Mouse (Mus musculus) small intestine, adult 2 months (tissue): ENCODE results near the gene Fmn2. TPM values are rescaled to one million over a fixed set of nuclear protein-coding genes. Genes with fewer than 3 reads are reported as not detected.

Experiments used
- H3K27ac ChIP-seq: fragments of 200-500 bp; 2 replicates; pipeline ENCODE4 v1.5.1; 2012; ENCODE audit warnings: low read depth, low read length, control low read depth, inconsistent platforms; ENCODE audit not compliant: insufficient read depth
- H3K27me3 ChIP-seq: fragments of 200-500 bp; 2 replicates; pipeline ENCODE4 v1.6.1; 2012; ENCODE audit warnings: mild to moderate bottlenecking, moderate library complexity, low read length, inconsistent platforms; ENCODE audit not compliant: control insufficient read depth, insufficient read depth
- H3K36me3 ChIP-seq: fragments of 200-500 bp; 2 replicates; pipeline ENCODE4 v1.6.1; 2012; ENCODE audit warnings: mild to moderate bottlenecking, low read length, control low read depth, inconsistent platforms; ENCODE audit not compliant: control insufficient read depth, insufficient read depth
- H3K4me1 ChIP-seq: fragments of 200-500 bp; 2 replicates; pipeline ENCODE4 v1.6.1; 2012; ENCODE audit warnings: low read length, inconsistent platforms, mixed read lengths; ENCODE audit not compliant: control insufficient read depth, insufficient read depth, insufficient read length
- H3K4me3 ChIP-seq: fragments of 200-500 bp; 2 replicates; pipeline ENCODE4 v1.5.1; 2012; ENCODE audit warnings: low read depth, mild to moderate bottlenecking, control low read depth, inconsistent platforms, low read length, moderate library complexity
- CTCF ChIP-seq: fragments of 200-500 bp; IDR thresholded peaks from 2 replicates; pipeline ENCODE4 v1.5.1; 2012; ENCODE audit warnings: low read depth, mild to moderate bottlenecking, control low read depth, inconsistent platforms, low read length, moderate library complexity, mixed read lengths; ENCODE audit not compliant: insufficient replicate concordance, insufficient read length; ENCODE audit errors: extremely low read depth
- POLR2A ChIP-seq: fragments of 200-500 bp; IDR thresholded peaks from 2 replicates; pipeline ENCODE4 v1.6.1; 2012; ENCODE audit warnings: low read depth, mild to moderate bottlenecking, control low read depth, inconsistent platforms, low read length, moderate library complexity
- WGBS: fragments of 180-500 bp; shearing (Covaris S2); methylation state at CpG from one replicate; pipeline ENCODE4 v1.1.7; 2018; 5-methylcytosine and 5-hydroxymethylcytosine counted together
- polyA plus RNA-seq: library from polyadenylated mRNA; depleted of rRNA; stranded (reverse); fragments of >200 nt; gene quantifications from 2 replicates; pipeline ENCODE4 v1.2.3, GENCODE M21; 2012

The Fmn2 gene
- polyA plus RNA-seq, 1 experiment, result 0.11 TPM

GRCm38 (mm10) chr1:174502031-174502845 is 613 bp downstream of the Fmn2 start:
- WGBS, result 2% methylated on average over 40 of the region's 40 CpGs
- peak overlapping the region; percentile 41 for H3K4me3 ChIP-seq

GRCm38 (mm10) chr1:174502846-174503745 is 1.5 kb downstream of the Fmn2 start:
- Histone ChIP-seq H3K4me1 (no peaks in the 10 kb centered on the region; the same call in 1 of the 2 replicates), H3K27ac (no peak overlapping the region), H3K36me3 (no peaks in the 10 kb centered on the region), H3K27me3 (peaks cover 16% of the 10 kb centered on the region), H3K4me3 (peak overlapping the region; percentile 41)
- WGBS, result 2% methylated on average over 53 of the region's 53 CpGs
- TF ChIP-seq CTCF (no peak), POLR2A (no peak)

More at GRCm38 (mm10) chr1:174502031-174502845, 613 bp downstream of the Fmn2 start:
- Histone ChIP-seq H3K36me3 (no peaks in the 10 kb centered on the region), H3K4me1 (no peaks in the 10 kb centered on the region; the same call in 1 of the 2 replicates), H3K27me3 (peaks cover 16% of the 10 kb centered on the region), H3K27ac (no peak overlapping the region)
- TF ChIP-seq POLR2A (no peak), CTCF (no peak)

DNA sequence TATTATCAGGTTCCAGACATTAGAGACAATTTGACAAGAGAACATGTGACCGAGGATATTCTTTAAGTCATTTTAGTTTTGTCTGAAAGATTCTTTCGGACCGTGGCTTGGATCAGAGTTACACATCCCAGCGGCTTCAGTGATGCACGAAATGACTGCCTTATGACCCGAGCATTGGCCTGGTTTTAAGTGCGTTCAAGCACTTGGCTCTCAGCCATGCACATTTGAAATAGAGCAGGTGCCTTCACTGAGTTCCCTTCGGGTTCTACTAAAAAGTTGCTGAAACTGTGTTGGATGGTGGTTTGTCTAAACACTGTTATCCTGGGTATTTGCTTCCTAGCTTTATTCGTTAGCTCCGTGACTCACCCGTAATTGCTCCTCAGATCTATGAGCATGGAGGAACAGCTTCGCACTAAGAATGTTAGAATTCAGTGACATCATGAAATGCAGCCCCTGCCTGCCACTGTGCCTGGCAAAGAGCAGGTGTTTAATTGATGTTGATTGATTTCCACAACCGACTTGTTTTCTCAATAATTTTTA is 7.0 kb downstream of the Fmn2 start:
- TF ChIP-seq POLR2A (no peak), CTCF (no peak)
- no peaks in the 10 kb centered on the region for H3K27me3 ChIP-seq
- no peaks in the 10 kb centered on the region for H3K36me3 ChIP-seq
- H3K27ac ChIP-seq, result no peak overlapping the region
- H3K4me3 ChIP-seq, result no peak overlapping the region
- 66% methylated on average over 13 of the region's 13 CpGs for WGBS
- H3K4me1 ChIP-seq, result no peaks in the 10 kb centered on the region

DNA sequence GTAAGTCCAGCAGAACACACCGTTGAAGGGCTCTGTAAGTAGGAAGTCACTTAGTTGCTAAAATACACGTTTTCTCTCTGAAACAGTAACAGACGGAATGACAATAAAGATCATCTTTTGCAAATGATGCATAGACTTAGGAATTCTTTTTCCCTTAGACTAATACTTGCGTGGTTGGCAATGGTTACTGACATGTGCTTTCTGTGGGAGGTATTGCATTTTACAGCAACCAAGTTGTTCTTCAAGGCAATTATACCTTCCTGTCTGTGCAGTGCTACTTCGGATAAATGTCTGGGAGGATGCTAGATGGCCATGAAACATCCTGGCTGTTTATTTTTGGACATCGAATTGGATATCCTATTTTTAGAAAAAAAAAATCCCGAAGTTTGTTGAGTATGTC is 11.8 kb downstream of the Fmn2 start:
- 78% methylated on average over 7 of the region's 7 CpGs for WGBS
- TF ChIP-seq CTCF, result no peak
- TF ChIP-seq POLR2A, result no peak
- no peak overlapping the region for H3K4me3 ChIP-seq
- H3K27ac ChIP-seq, result no peak overlapping the region
- H3K36me3 ChIP-seq, result no peaks in the 10 kb centered on the region
- H3K4me1 ChIP-seq, result no peaks in the 10 kb centered on the region
- no peaks in the 10 kb centered on the region for H3K27me3 ChIP-seq

DNA sequence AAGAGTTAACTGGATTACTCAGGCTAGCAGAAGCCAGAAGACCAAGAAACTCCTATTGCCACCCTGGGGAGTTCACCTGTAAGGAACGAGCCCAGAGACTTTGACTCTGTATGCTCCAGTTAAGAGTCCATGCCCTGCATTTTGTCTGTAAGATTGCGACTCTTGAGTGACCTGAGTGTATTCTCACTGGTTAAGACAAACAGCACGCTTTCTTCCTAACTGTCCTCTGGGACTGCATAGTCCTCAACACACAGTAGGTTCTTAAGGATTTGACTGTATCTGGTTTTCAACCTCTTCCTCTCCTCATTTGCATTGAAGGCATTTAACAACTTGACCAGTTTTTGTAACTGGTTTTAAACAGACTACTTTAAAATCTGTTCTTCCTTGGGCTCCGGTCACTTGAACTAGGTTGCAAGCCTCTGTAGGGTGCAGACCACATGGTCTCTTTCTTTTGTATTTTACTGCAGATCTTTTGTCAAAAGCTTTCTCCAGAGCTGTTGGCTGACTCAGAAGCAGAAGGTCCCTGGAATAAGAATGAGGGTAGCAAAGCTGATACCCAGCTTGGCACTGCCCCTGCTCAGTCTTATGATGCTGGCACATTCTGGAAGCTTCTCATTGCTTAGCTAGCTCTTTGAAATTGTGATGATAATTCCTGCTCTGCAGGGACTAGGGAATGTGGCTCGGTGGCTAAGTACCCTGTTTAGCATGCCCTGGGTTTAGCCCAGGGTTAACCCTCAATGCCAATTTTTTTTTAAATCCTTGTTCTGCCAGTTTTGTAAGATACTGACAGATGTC is 20.5 kb downstream of the Fmn2 start:
- H3K27me3 ChIP-seq, result no peaks in the 10 kb centered on the region
- TF ChIP-seq POLR2A, result no peak
- TF ChIP-seq CTCF, result no peak
- H3K36me3 ChIP-seq, result no peaks in the 10 kb centered on the region
- no peak overlapping the region for H3K27ac ChIP-seq
- WGBS, result 79% methylated on average over 5 of the region's 5 CpGs
- no peaks in the 10 kb centered on the region for H3K4me1 ChIP-seq
- H3K4me3 ChIP-seq, result no peak overlapping the region

GRCm38 (mm10) chr1:174522809-174523511 is 21.3 kb downstream of the Fmn2 start:
- Histone ChIP-seq H3K27me3 (no peaks in the 10 kb centered on the region), H3K4me1 (no peaks in the 10 kb centered on the region), H3K36me3 (no peaks in the 10 kb centered on the region), H3K4me3 (no peak overlapping the region), H3K27ac (no peak overlapping the region)
- no peak for TF ChIP-seq CTCF
- no peak for TF ChIP-seq POLR2A
- 42% methylated on average over 4 of the region's 4 CpGs for WGBS
